Mouse (Mus musculus): ENCODE results near the gene Frmd4a. TPM values are rescaled to one million over a fixed set of nuclear protein-coding genes. Genes with fewer than 3 reads are reported as not detected.
"Not testable (repeated sequence)": the region's sequence is repeated elsewhere in the genome, so short reads cannot be mapped to it uniquely, and the experiment has no call there.

The Frmd4a gene
- polyA plus RNA-seq, 1 experiment from 2014 or later: 48.1 TPM

- WGBS: 18% methylated on average over 10 of the region's 10 CpGs
Observed at GRCm38 (mm10) chr2:4556188-4556587, 538.7 kb downstream of the Frmd4a start.

DNA sequence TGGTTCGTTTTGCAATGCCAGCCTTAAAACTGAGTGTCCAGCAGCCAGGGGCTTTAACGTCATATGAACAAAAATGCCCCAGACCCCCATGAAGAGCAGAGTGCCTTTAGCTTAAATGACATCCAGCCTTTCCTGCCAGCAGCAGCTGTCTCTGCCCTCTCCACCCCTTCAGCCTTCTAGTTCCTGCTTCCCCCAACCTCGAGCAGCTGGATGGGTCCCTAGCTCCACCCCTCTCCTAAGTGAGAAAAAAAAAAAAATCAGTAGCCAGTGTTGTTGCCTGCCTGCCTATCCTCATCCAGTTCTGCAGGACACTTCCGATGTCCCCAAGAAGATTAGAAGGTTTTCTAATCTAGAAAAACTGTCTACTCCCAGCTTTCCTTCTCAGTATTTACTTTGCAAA, 539.5 kb downstream of the Frmd4a start:
- Histone ChIP-seq H3K4me1 (ENCODE audit: control insufficient read depth, insufficient read depth, low read depth, low read length) (peaks cover 42% of the 10 kb centered on the region), H3K9me3 (ENCODE audit: control insufficient read depth, low read length) (no peaks in the 10 kb centered on the region), H3K27me3 (replicated peaks; ENCODE audit: control insufficient read depth, insufficient read depth, low read length) (no peaks in the 10 kb centered on the region), H3K4me3 (ENCODE audit: low read length) (no peak overlapping the region), H3K9ac (ENCODE audit: low read depth, low read length) (no peak overlapping the region), H3K4me2 (ENCODE audit: low read length) (no peak overlapping the region), H3K36me3 (ENCODE audit: control insufficient read depth, insufficient read depth, low read length) (no peaks in the 10 kb centered on the region), H3K27ac (ENCODE audit: low read depth, low read length) (no peak overlapping the region)
- no peak for ATAC-seq
- WGBS: 31% methylated on average over 4 of the region's 4 CpGs

More at GRCm38 (mm10) chr2:4556188-4556587, 538.7 kb downstream of the Frmd4a start:
- H3K27me3 ChIP-seq (replicated peaks; ENCODE audit: control insufficient read depth, insufficient read depth, low read length): no peaks in the 10 kb centered on the region
- H3K9me3 ChIP-seq (ENCODE audit: control insufficient read depth, low read length): no peaks in the 10 kb centered on the region
- H3K4me3 ChIP-seq (ENCODE audit: low read length): no peak overlapping the region
- no peak for ATAC-seq
- no peak overlapping the region for H3K4me2 ChIP-seq (ENCODE audit: low read length)
- peaks cover under 1% of the 10 kb centered on the region; the same call in 1 of the 2 replicates for H3K36me3 ChIP-seq (ENCODE audit: control insufficient read depth, insufficient read depth, low read length)
- peaks cover 40% of the 10 kb centered on the region for H3K4me1 ChIP-seq (ENCODE audit: control insufficient read depth, insufficient read depth, low read depth, low read length)
- H3K27ac ChIP-seq (ENCODE audit: low read depth, low read length): peak overlapping the region; percentile 45; the same call in 1 of the 2 replicates
- no peak overlapping the region for H3K9ac ChIP-seq (ENCODE audit: low read depth, low read length)

- Histone ChIP-seq H3K27ac (ENCODE audit: low read depth, low read length) (no peak overlapping the region), H3K36me3 (ENCODE audit: control insufficient read depth, insufficient read depth, low read length) (no peaks in the 10 kb centered on the region), H3K9ac (ENCODE audit: low read depth, low read length) (no peak overlapping the region), H3K4me3 (ENCODE audit: low read length) (no peak overlapping the region), H3K4me2 (ENCODE audit: low read length) (no peak overlapping the region), H3K4me1 (ENCODE audit: control insufficient read depth, insufficient read depth, low read depth, low read length) (peaks cover 42% of the 10 kb centered on the region), H3K9me3 (ENCODE audit: control insufficient read depth, low read length) (no peaks in the 10 kb centered on the region), H3K27me3 (replicated peaks; ENCODE audit: control insufficient read depth, insufficient read depth, low read length) (no peaks in the 10 kb centered on the region)
- 34% methylated on average over 4 of the region's 4 CpGs for WGBS
- ATAC-seq: no peak
Observed at GRCm38 (mm10) chr2:4557466-4557865, 539.9 kb downstream of the Frmd4a start.

- no peak for ATAC-seq
- Histone ChIP-seq H3K4me2 (ENCODE audit: low read length) (peak overlapping the region; percentile 59), H3K9ac (ENCODE audit: low read depth, low read length) (peak overlapping the region; percentile 55), H3K9me3 (ENCODE audit: control insufficient read depth, low read length) (no peaks in the 10 kb centered on the region), H3K4me1 (ENCODE audit: control insufficient read depth, insufficient read depth, low read depth, low read length) (peaks cover 42% of the 10 kb centered on the region), H3K4me3 (ENCODE audit: low read length) (peak overlapping the region; percentile 40), H3K27me3 (replicated peaks; ENCODE audit: control insufficient read depth, insufficient read depth, low read length) (no peaks in the 10 kb centered on the region), H3K27ac (ENCODE audit: low read depth, low read length) (peak overlapping the region; percentile 76), H3K36me3 (ENCODE audit: control insufficient read depth, insufficient read depth, low read length) (no peaks in the 10 kb centered on the region)
- WGBS: 16% methylated on average over 8 of the region's 8 CpGs
Observed at GRCm38 (mm10) chr2:4558651-4559203, 541.2 kb downstream of the Frmd4a start.

DNA sequence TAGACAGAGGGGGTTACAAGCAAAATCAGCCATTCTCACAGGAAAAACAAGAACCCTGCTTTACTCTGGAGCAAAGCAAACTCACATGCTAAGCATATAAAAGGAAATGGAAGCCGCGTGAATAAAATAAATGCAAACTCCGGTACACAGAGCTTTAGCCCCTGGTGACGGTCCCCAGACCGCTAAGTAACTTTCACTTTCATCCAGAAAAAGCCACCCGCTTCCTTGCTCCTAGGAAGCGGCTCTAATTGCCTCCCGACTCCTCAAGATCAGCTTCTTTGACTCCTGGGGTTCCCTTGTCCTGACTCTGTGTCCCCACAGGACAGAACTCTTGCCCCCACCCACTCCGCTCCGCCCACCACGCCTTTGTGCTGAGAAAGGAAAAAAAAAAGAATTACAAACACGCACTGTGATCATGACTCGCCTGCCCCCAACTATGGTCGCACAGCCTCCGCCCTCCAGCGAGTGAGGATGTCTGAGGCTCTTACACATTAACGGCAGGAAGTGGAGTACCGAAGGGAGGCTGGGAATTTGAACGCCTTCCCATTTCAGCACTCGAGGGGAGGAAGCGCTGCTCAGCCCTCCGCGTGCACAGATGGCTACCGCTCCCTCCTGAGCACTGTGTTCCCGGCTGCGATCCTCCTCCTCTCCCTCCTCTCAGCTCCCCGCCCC, 541.8 kb downstream of the Frmd4a start:
- Histone ChIP-seq H3K4me3 (ENCODE audit: low read length) (peak overlapping the region; percentile 40), H3K4me1 (ENCODE audit: control insufficient read depth, insufficient read depth, low read depth, low read length) (peaks cover 42% of the 10 kb centered on the region), H3K36me3 (ENCODE audit: control insufficient read depth, insufficient read depth, low read length) (no peaks in the 10 kb centered on the region), H3K27me3 (replicated peaks; ENCODE audit: control insufficient read depth, insufficient read depth, low read length) (no peaks in the 10 kb centered on the region), H3K27ac (ENCODE audit: low read depth, low read length) (peak overlapping the region; percentile 76), H3K9ac (ENCODE audit: low read depth, low read length) (peak overlapping the region; percentile 55), H3K4me2 (ENCODE audit: low read length) (peak overlapping the region; percentile 59), H3K9me3 (ENCODE audit: control insufficient read depth, low read length) (no peaks in the 10 kb centered on the region)
- under 1% methylated on average over 26 of the region's 27 CpGs for WGBS
- ATAC-seq: peak; percentile 83

DNA sequence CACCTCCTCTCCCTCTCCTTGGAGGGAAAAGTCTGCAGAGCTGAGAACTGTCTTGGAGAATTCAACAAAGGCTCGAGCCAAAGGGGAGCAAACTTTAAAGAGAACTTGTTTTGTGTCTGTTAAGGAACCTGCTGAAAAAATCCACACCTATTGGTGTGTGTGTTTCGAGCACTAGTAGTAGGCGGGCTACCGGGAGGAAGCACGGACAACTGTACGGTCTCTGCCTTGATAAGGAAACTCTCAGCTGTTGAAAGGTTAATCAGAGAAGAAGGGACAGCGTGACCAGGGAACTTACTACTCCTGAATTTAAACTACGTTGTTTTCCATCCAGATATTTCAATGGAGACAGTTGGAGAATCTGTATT, 542.3 kb downstream of the Frmd4a start:
- WGBS: 6% methylated on average over 8 of the region's 8 CpGs
- H3K27me3 ChIP-seq (replicated peaks; ENCODE audit: control insufficient read depth, insufficient read depth, low read length): no peaks in the 10 kb centered on the region
- no peaks in the 10 kb centered on the region for H3K36me3 ChIP-seq (ENCODE audit: control insufficient read depth, insufficient read depth, low read length)
- peak overlapping the region; percentile 40 for H3K4me3 ChIP-seq (ENCODE audit: low read length)
- H3K27ac ChIP-seq (ENCODE audit: low read depth, low read length): peak overlapping the region; percentile 76
- ATAC-seq: peak; percentile 25; the same call in 1 of the 2 replicates
- peaks cover 42% of the 10 kb centered on the region for H3K4me1 ChIP-seq (ENCODE audit: control insufficient read depth, insufficient read depth, low read depth, low read length)
- H3K9me3 ChIP-seq (ENCODE audit: control insufficient read depth, low read length): no peaks in the 10 kb centered on the region
- H3K4me2 ChIP-seq (ENCODE audit: low read length): peak overlapping the region; percentile 59
- peak overlapping the region; percentile 55 for H3K9ac ChIP-seq (ENCODE audit: low read depth, low read length)

- H3K27ac ChIP-seq (ENCODE audit: low read depth, low read length); ATAC-seq; H3K9me3 ChIP-seq (ENCODE audit: control insufficient read depth, low read length); H3K9ac ChIP-seq (ENCODE audit: low read depth, low read length); H3K36me3 ChIP-seq (ENCODE audit: control insufficient read depth, insufficient read depth, low read length); H3K27me3 ChIP-seq (replicated peaks; ENCODE audit: control insufficient read depth, insufficient read depth, low read length): not testable (repeated sequence)
- peak overlapping the region; percentile 6 for H3K4me3 ChIP-seq (ENCODE audit: low read length)
- 19% methylated on average over 2 of the region's 2 CpGs for WGBS
- peaks cover 39% of the 10 kb centered on the region for H3K4me1 ChIP-seq (ENCODE audit: control insufficient read depth, insufficient read depth, low read depth, low read length)
- H3K4me2 ChIP-seq (ENCODE audit: low read length): peak overlapping the region; percentile 59
Observed at GRCm38 (mm10) chr2:4560516-4560915, 543.0 kb downstream of the Frmd4a start.

DNA sequence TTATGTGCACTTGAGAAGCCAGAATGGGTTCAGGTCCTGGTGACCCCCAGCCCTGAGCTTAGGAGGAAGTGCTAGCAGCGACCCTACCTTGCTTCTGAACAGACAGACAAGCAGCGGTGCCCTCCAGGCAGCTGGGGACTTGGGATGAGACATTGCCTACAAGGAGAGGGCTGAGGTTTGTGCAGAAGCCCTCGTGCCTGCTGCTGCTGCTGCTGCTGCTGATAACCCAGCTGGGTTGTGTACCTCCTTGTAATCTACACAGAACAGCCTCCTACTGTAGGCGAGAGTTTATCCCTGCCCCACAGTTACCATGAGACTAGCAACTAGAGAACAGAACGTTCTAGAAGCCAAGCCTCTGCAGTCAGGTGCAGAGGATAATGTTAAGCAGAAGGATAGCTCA, 543.7 kb downstream of the Frmd4a start:
- ATAC-seq: no peak
- H3K27ac ChIP-seq (ENCODE audit: low read depth, low read length): peak overlapping the region; percentile 16; the same call in 1 of the 2 replicates
- peak overlapping the region; percentile 59 for H3K4me2 ChIP-seq (ENCODE audit: low read length)
- peak overlapping the region; percentile 50 for H3K9ac ChIP-seq (ENCODE audit: low read depth, low read length)
- 33% methylated on average over 5 of the region's 5 CpGs for WGBS
- H3K4me1 ChIP-seq (ENCODE audit: control insufficient read depth, insufficient read depth, low read depth, low read length): peaks cover 32% of the 10 kb centered on the region
- H3K9me3 ChIP-seq (ENCODE audit: control insufficient read depth, low read length): no peaks in the 10 kb centered on the region
- H3K4me3 ChIP-seq (ENCODE audit: low read length): peak overlapping the region; percentile 6
- H3K27me3 ChIP-seq (replicated peaks; ENCODE audit: control insufficient read depth, insufficient read depth, low read length): no peaks in the 10 kb centered on the region
- no peaks in the 10 kb centered on the region; the same call in 1 of the 2 replicates for H3K36me3 ChIP-seq (ENCODE audit: control insufficient read depth, insufficient read depth, low read length)

GRCm38 (mm10) chr2:4562373-4562772, 544.9 kb downstream of the Frmd4a start:
- Histone ChIP-seq H3K36me3 (ENCODE audit: control insufficient read depth, insufficient read depth, low read length) (peaks cover 4% of the 10 kb centered on the region; the same call in 1 of the 2 replicates), H3K4me1 (ENCODE audit: control insufficient read depth, insufficient read depth, low read depth, low read length) (peaks cover 22% of the 10 kb centered on the region), H3K9me3 (ENCODE audit: control insufficient read depth, low read length) (no peaks in the 10 kb centered on the region), H3K27ac (ENCODE audit: low read depth, low read length) (no peak overlapping the region), H3K4me3 (ENCODE audit: low read length) (no peak overlapping the region), H3K9ac (ENCODE audit: low read depth, low read length) (no peak overlapping the region), H3K27me3 (replicated peaks; ENCODE audit: control insufficient read depth, insufficient read depth, low read length) (no peaks in the 10 kb centered on the region), H3K4me2 (ENCODE audit: low read length) (peak overlapping the region; percentile 59)
- 80% methylated on average over 3 of the region's 3 CpGs for WGBS
- no peak for ATAC-seq
